Mouse (Mus musculus) lung, embryonic 14.5 days (tissue): ENCODE measurements around the gene Them7. TPM values are rescaled to one million over a fixed set of nuclear protein-coding genes. Genes with fewer than 3 reads are reported as not detected.

Experiments used
- ATAC-seq: fragments of 200-750 bp; cut with Nextera tagmentation; 2 replicates; pipeline ENCODE4 v1.8.0; 2017; ENCODE audit warnings: mild to moderate bottlenecking, moderate TSS enrichment, moderate library complexity; ENCODE audit not compliant: insufficient read depth
- DNase-seq: peaks from one replicate; pipeline ENCODE4 v3.0.0-alpha.2; 2015
- H3K27ac ChIP-seq: fragments of 300-500 bp; sonication (generic); 2 replicates; pipeline ENCODE4 v1.5.1; 2014; ENCODE audit warnings: low read depth, mild to moderate bottlenecking, moderate library complexity
- H3K27me3 ChIP-seq: fragments of 300-500 bp; sonication (generic); 2 replicates; pipeline ENCODE4 v1.6.1; 2014; ENCODE audit warnings: low read length, control low read depth; ENCODE audit not compliant: insufficient read depth
- H3K36me3 ChIP-seq: fragments of 300-500 bp; sonication (generic); 2 replicates; pipeline ENCODE4 v1.6.1; 2014; ENCODE audit warnings: control low read depth; ENCODE audit not compliant: insufficient read depth
- H3K4me1 ChIP-seq: fragments of 300-500 bp; sonication (generic); 2 replicates; pipeline ENCODE4 v1.6.1; 2014; ENCODE audit warnings: antibody characterized with exemption, control low read depth; ENCODE audit not compliant: insufficient read depth
- H3K4me2 ChIP-seq: fragments of 300-500 bp; sonication (generic); 2 replicates; pipeline ENCODE4 v1.6.1; 2014; ENCODE audit warnings: mild to moderate bottlenecking
- H3K4me3 ChIP-seq: fragments of 300-500 bp; sonication (generic); 2 replicates; pipeline ENCODE4 v1.5.1; 2014; ENCODE audit warnings: low read depth, low read length
- H3K9ac ChIP-seq: fragments of 300-500 bp; sonication (generic); 2 replicates; pipeline ENCODE4 v1.6.1; 2014
- H3K9me3 ChIP-seq: fragments of 300-500 bp; sonication (generic); 2 replicates; pipeline ENCODE4 v1.6.1; 2016; ENCODE audit warnings: low read depth, low read length, control low read depth
- CTCF ChIP-seq: IDR thresholded peaks from 2 replicates; pipeline ENCODE4 v1.5.1; 2016; ENCODE audit warnings: antibody characterized with exemption, low read depth
- whole genome bisulfite sequencing: fragments of 180-500 bp; shearing (Covaris S2); extraction: QIAGEN DNeasy Blood & Tissue Kit; methylation state at CpG from one replicate; pipeline ENCODE4 v1.1.7; 2014; 5-methylcytosine and 5-hydroxymethylcytosine counted together
- polyA plus RNA-seq: library from polyadenylated mRNA; unstranded; fragments of >200 nt; fragmentation: Nextera tagmentation; extraction: Ambion mirVana; gene quantifications from 2 replicates; pipeline ENCODE4 v1.2.1, GENCODE M21; 2014

Gene Them7
- polyA plus RNA-seq, 1 experiment from 2014 or later, result 0.18 TPM

DNA sequence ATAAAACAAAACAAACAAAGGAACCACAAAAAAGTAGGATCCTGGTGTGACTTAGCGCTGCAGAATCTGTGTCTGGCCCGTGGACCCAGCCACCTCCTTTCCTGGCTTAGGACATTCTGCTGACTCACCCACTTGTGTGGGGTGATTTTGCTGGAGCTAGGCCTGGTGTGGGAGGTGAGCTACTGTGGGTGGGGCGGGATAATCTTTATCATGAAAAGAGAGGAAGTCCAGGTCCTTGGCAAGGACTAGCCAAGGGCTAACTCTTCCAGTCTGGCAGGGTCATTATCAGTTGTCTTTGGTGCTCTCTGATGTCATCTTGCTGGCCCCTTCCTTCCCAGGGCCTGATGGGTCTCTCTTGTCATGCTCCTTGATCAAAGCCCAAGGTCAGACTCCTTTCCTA is 27.9 kb downstream of the Them7 start:
- H3K27ac ChIP-seq, result no peak overlapping the region
- TF ChIP-seq CTCF, result no peak
- H3K9me3 ChIP-seq, result no peaks in the 10 kb centered on the region
- no peak overlapping the region for H3K9ac ChIP-seq
- H3K4me2 ChIP-seq, result no peak overlapping the region
- no peaks in the 10 kb centered on the region for H3K36me3 ChIP-seq
- no peak for ATAC-seq
- 65% methylated on average over 3 of the region's 3 CpGs for whole genome bisulfite sequencing
- H3K4me3 ChIP-seq, result no peak overlapping the region
- no peak for DNase-seq
- no peaks in the 10 kb centered on the region for H3K4me1 ChIP-seq
- H3K27me3 ChIP-seq, result no peaks in the 10 kb centered on the region

DNA sequence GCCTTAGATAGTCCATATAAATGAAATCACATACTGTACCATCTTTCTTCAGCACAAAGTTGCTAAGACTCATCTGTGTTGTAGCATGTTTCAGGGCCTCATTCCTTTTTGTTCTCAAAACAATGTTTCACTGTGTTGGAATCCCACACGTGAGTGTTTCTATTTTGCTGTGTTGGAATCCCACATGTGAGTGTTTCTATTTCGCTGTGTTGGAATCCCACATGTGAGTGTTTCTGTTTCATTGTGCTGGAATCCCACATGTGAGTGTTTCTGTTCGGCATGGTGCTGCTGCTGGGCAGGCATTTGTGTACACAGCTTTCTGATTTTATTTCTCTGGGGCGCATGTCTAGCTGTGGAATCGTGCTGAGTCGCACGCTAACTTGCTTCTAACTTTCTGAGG is 28.7 kb downstream of the Them7 start:
- no peak overlapping the region for H3K4me3 ChIP-seq
- no peaks in the 10 kb centered on the region for H3K27me3 ChIP-seq
- H3K4me2 ChIP-seq, result no peak overlapping the region
- ATAC-seq (peak; percentile 79), DNase-seq (peak; percentile 39)
- H3K27ac ChIP-seq, result no peak overlapping the region
- no peak overlapping the region for H3K9ac ChIP-seq
- TF ChIP-seq CTCF, result no peak
- WGBS, result 58% methylated on average over 7 of the region's 7 CpGs
- H3K9me3 ChIP-seq, result no peaks in the 10 kb centered on the region
- H3K4me1 ChIP-seq, result no peaks in the 10 kb centered on the region
- no peaks in the 10 kb centered on the region for H3K36me3 ChIP-seq

DNA sequence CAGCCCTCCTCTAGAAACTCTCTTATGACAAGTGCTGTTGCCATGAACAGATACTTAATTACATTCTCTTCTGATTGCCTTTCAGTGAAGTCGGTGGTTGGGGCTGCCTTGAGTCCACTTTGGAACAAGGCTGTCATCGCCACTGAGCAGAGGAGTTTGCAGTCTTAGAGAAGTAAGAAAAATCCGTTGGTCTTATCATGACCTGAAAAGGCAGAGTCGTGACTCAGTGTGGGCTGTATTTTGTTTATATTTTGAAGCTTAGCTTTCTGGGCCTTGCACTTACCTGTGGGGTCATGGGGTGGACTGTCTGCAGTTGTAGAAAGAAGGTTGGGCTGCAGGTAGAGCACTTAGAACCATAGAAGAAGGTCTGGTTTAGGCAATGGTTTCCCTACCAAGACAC is 31.3 kb downstream of the Them7 start:
- Histone ChIP-seq H3K36me3 (no peaks in the 10 kb centered on the region), H3K4me2 (no peak overlapping the region), H3K27me3 (no peaks in the 10 kb centered on the region), H3K27ac (no peak overlapping the region), H3K4me3 (no peak overlapping the region), H3K9ac (no peak overlapping the region), H3K4me1 (no peaks in the 10 kb centered on the region), H3K9me3 (no peaks in the 10 kb centered on the region)
- 46% methylated on average over 4 of the region's 4 CpGs for WGBS
- DNase-seq (no peak), ATAC-seq (no peak)
- TF ChIP-seq CTCF, result no peak

DNA sequence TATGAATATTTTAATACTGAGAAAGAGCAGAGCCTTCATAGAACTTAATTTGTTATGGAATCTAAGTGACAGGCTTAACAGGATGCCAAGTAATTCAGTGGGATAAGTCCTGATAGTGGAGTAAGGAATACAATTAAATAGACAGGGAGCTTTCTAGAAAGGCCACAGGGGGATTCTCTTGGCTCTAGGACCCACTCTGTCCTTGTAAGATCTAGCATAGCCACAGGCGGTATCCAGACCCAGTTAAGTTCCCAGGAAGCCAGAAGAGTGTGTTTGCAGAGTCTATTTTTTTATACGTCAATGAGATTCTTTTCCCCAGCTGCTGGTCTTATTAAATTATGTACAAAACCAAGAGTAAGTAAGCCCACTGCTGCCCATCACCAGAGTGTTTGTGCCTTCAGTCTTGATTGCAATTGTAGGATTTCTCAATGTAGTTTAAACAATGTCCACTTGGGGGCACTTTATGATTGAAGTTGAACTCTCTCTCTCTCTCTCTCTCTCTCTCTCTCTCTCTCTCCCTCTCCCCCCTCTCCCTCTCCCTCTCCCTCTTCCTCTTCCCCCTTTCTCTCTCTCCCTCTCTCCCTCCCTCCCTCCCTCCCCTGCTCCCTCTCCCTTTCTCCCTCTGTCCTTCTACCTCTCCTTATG is 32.4 kb downstream of the Them7 start:
- no peak overlapping the region for H3K27ac ChIP-seq
- no peak overlapping the region for H3K4me2 ChIP-seq
- no peaks in the 10 kb centered on the region for H3K36me3 ChIP-seq
- no peaks in the 10 kb centered on the region for H3K27me3 ChIP-seq
- H3K9ac ChIP-seq, result no peak overlapping the region
- WGBS, result 57% methylated on average over 2 of the region's 2 CpGs
- TF ChIP-seq CTCF, result peak; percentile 52
- no peak overlapping the region for H3K4me3 ChIP-seq
- ATAC-seq (no peak), DNase-seq (peak; percentile 80)
- no peaks in the 10 kb centered on the region for H3K4me1 ChIP-seq
- H3K9me3 ChIP-seq, result no peaks in the 10 kb centered on the region

DNA sequence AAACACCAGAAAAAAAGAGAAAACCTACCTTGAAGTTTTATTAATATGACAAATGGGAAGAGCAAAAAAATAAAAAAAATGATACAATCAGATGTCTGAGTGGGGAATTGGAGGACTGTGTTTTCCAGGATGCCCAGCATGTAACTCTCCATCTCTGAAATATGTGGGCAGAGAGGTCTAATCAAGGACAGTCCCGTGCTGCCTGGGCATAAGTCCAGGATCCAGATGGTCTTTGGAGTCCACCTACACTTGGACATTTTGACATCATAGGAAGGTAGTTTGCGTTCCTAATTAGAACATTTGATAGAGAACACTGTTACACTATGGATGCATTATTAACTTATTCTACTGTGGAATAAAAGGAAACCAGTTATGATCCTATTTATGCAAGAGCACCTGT is 33.3 kb downstream of the Them7 start:
- TF ChIP-seq CTCF, result no peak
- Histone ChIP-seq H3K36me3 (no peaks in the 10 kb centered on the region), H3K4me3 (no peak overlapping the region), H3K27me3 (no peaks in the 10 kb centered on the region), H3K4me2 (no peak overlapping the region), H3K9ac (no peak overlapping the region), H3K9me3 (no peaks in the 10 kb centered on the region), H3K4me1 (no peaks in the 10 kb centered on the region), H3K27ac (no peak overlapping the region)
- WGBS, result 69% methylated on average over 2 of the region's 2 CpGs
- no peak for DNase-seq
- ATAC-seq, result no peak

DNA sequence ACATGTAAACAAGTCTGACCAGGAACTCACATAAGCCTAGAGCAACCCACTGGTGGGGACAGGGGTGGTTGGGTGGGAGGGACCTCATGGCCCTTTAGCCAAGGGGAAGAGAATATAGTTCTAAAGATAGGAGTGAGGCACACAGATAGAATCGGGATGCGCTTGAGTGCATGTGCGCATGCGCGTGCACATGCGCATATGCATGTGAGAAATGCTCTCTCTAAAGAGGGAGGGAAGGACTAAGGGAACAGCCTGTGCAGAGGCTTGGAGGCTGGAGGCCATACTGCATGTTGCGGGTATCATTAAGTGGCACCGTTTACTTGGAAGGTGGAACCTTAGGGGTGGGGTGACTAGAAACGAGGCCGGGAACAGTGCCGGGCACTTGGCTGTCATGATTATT is 37.2 kb downstream of the Them7 start:
- Histone ChIP-seq H3K27ac (no peak overlapping the region), H3K4me3 (no peak overlapping the region), H3K9me3 (no peaks in the 10 kb centered on the region), H3K36me3 (no peaks in the 10 kb centered on the region), H3K9ac (no peak overlapping the region), H3K4me2 (no peak overlapping the region), H3K27me3 (no peaks in the 10 kb centered on the region), H3K4me1 (no peaks in the 10 kb centered on the region)
- DNase-seq (no peak), ATAC-seq (no peak)
- TF ChIP-seq CTCF, result no peak
- 93% methylated on average over 11 of the region's 11 CpGs for WGBS

DNA sequence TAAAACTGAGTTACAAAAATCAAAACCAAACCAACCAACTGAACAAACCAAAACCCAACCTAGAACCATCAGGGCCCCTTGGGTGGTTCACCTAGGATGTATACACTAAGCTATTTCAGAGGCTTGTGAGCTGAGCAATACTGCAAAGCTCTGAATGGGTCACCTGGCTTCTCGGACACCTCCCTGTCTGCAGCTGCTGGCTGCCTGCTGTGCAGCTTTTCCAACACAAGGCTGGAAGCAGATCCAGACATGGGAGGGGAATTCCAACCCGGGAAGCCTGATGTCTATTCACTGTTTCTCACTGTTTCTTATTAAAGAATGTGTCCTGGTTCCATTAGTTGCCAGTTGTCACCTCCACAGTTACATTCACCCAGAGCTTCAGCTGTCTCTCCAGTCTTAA is 39.1 kb downstream of the Them7 start:
- Histone ChIP-seq H3K9ac (no peak overlapping the region), H3K4me2 (no peak overlapping the region), H3K4me1 (no peaks in the 10 kb centered on the region), H3K27ac (no peak overlapping the region), H3K27me3 (no peaks in the 10 kb centered on the region), H3K9me3 (no peaks in the 10 kb centered on the region), H3K36me3 (no peaks in the 10 kb centered on the region), H3K4me3 (no peak overlapping the region)
- no peak for DNase-seq
- ATAC-seq, result no peak
- TF ChIP-seq CTCF, result no peak
- WGBS, result 35% methylated on average over 2 of the region's 2 CpGs
